Mouse (Mus musculus): ENCODE results near the gene Mkln1.

Gene Mkln1

GRCm38 (mm10) chr6:31518338-31518698, 119.8 kb downstream of the Mkln1 start:
- no peak for DNase-seq

- peak; percentile 56 for DNase-seq
Observed at GRCm38 (mm10) chr6:31519001-31519471, 120.5 kb downstream of the Mkln1 start.

- DNase-seq, result no peak
Observed at GRCm38 (mm10) chr6:31520486-31521215, 122.1 kb downstream of the Mkln1 start.

- no peak for DNase-seq
Observed at GRCm38 (mm10) chr6:31521491-31522355, 123.2 kb downstream of the Mkln1 start.

GRCm38 (mm10) chr6:31522478-31522877, 123.9 kb downstream of the Mkln1 start:
- no peak for DNase-seq

- no peak for DNase-seq
Observed at GRCm38 (mm10) chr6:31523039-31523438, 124.5 kb downstream of the Mkln1 start.

- no peak for DNase-seq
Observed at GRCm38 (mm10) chr6:31523657-31524056, 125.1 kb downstream of the Mkln1 start.

- DNase-seq, result no peak
Observed at GRCm38 (mm10) chr6:31524121-31524520, 125.6 kb downstream of the Mkln1 start.

GRCm38 (mm10) chr6:31524647-31525046, 126.1 kb downstream of the Mkln1 start:
- no peak for DNase-seq

- DNase-seq, result peak; percentile 75
Observed at GRCm38 (mm10) chr6:31525231-31525900, 126.8 kb downstream of the Mkln1 start.

- no peak for DNase-seq
Observed at GRCm38 (mm10) chr6:31526929-31527328, 128.4 kb downstream of the Mkln1 start.

- DNase-seq, result peak; percentile 72
Observed at GRCm38 (mm10) chr6:31527897-31528296, 129.4 kb downstream of the Mkln1 start.

- no peak for DNase-seq
Observed at GRCm38 (mm10) chr6:31528339-31528738, 129.8 kb downstream of the Mkln1 start.

- no peak for DNase-seq
Observed at GRCm38 (mm10) chr6:31531880-31532279, 133.3 kb downstream of the Mkln1 start.

GRCm38 (mm10) chr6:31534705-31535104, 136.2 kb downstream of the Mkln1 start:
- DNase-seq, result no peak

GRCm38 (mm10) chr6:31537193-31537592, 138.7 kb downstream of the Mkln1 start:
- DNase-seq, result no peak

- DNase-seq, result no peak
Observed at GRCm38 (mm10) chr6:31538112-31538511, 139.6 kb downstream of the Mkln1 start.

GRCm38 (mm10) chr6:31540018-31540417, 141.5 kb downstream of the Mkln1 start:
- DNase-seq, result no peak

- DNase-seq, result peak; percentile 54
Observed at GRCm38 (mm10) chr6:31544318-31544717, 145.8 kb downstream of the Mkln1 start.

GRCm38 (mm10) chr6:31549361-31550051, 151.0 kb downstream of the Mkln1 start:
- DNase-seq, result peak; percentile 85

- DNase-seq, result peak; percentile 49
Observed at GRCm38 (mm10) chr6:31550876-31551532, 152.5 kb downstream of the Mkln1 start.

- DNase-seq, result no peak
Observed at GRCm38 (mm10) chr6:31556460-31557100, 158.0 kb downstream of the Mkln1 start.

All from kidney, postnatal 10 days (tissue).